Mouse (Mus musculus) gastrocnemius, postnatal 36 days (tissue): Measurements from ENCODE around the gene Tmem63a. TPM values are rescaled to one million over a fixed set of nuclear protein-coding genes. Genes with fewer than 3 reads are reported as not detected.

Experiments
- total RNA-seq, 2 experiments: library from RNA; stranded (reverse); gene quantifications; 2 replicates each; pipeline ENCODE4 v1.2.3; 2021

Gene Tmem63a
- total RNA-seq, 2 experiments from 2014 or later = 12.4 to 13.3 TPM

Other genes starting within 250 kb of the Tmem63a start
- gene Mixl1, start 245.3 kb upstream of the Tmem63a start, total RNA-seq = not detected
- 10 to 100 TPM; 10.5 to 11.4 TPM for gene Acbd3, start 216.3 kb upstream of the Tmem63a start, total RNA-seq
- gene H3f3a, start 128.4 kb upstream of the Tmem63a start, total RNA-seq = 100 to 1,000 TPM; 303 to 358 TPM
- gene Sde2, start 91.2 kb upstream of the Tmem63a start, total RNA-seq = 1 to 10 TPM; 5.2 to 6.9 TPM
- gene Lefty2, start 49.2 kb upstream of the Tmem63a start, total RNA-seq = not detected
- gene Pycr2, start 38.1 kb upstream of the Tmem63a start, total RNA-seq = 10 to 100 TPM; 10.9 to 12.7 TPM
- under 1 TPM in 1 of 2 experiments, not detected in 1; 0.25 TPM for gene Lefty1, start 7.3 kb upstream of the Tmem63a start, total RNA-seq
- 10 to 100 TPM; 10.9 to 16.6 TPM for gene Ephx1, start 78.6 kb downstream of the Tmem63a start, total RNA-seq
- not detected for gene 9130409I23Rik, start 108.9 kb downstream of the Tmem63a start, total RNA-seq
- gene Nvl, start 201.9 kb downstream of the Tmem63a start, total RNA-seq = 1 to 10 TPM; 7.3 to 7.8 TPM
- gene Cnih4, start 202.3 kb downstream of the Tmem63a start, total RNA-seq = 10 to 100 TPM; 32.2 to 32.7 TPM